Mouse (Mus musculus): ENCODE measurements around the gene Schip1. TPM values are rescaled to one million over a fixed set of nuclear protein-coding genes. Genes with fewer than 3 reads are reported as not detected.

Schip1 gene
- polyA plus RNA-seq, 1 experiment from 2014 or later, result 27.6 TPM

GRCm38 (mm10) chr3:68646387-68647130, 582.0 kb downstream of the Schip1 start:
- 84% methylated on average over 6 of the region's 6 CpGs for WGBS
- H3K9me3 ChIP-seq (ENCODE audit: control insufficient read depth, low read length), result no peaks in the 10 kb centered on the region
- no peak overlapping the region for H3K4me2 ChIP-seq (replicated peaks; ENCODE audit: low read depth)
- no peak overlapping the region for H3K9ac ChIP-seq (ENCODE audit: low read length)
- H3K4me3 ChIP-seq (ENCODE audit: low read depth, low read length), result no peak overlapping the region
- peak; percentile 66 for TF ChIP-seq CTCF (IDR thresholded peaks at IDR 0.05; ENCODE audit: low read depth)
- no peak for TF ChIP-seq EP300 (optimal IDR thresholded peaks at IDR 0.05)
- no peaks in the 10 kb centered on the region for H3K36me3 ChIP-seq (ENCODE audit: control insufficient read depth, insufficient read depth, low read length)
- H3K27ac ChIP-seq (replicated peaks), result no peak overlapping the region
- no peaks in the 10 kb centered on the region for H3K27me3 ChIP-seq (ENCODE audit: control insufficient read depth, insufficient read depth, low read length)
- no peak for ATAC-seq (ENCODE audit: low FRiP score, low TSS enrichment)
- no peak for DNase-seq (ENCODE audit: low spot score)
- H3K4me1 ChIP-seq (replicated peaks; ENCODE audit: control insufficient read depth, insufficient read depth), result no peaks in the 10 kb centered on the region

- no peak for TF ChIP-seq EP300 (optimal IDR thresholded peaks at IDR 0.05)
- TF ChIP-seq CTCF (IDR thresholded peaks at IDR 0.05; ENCODE audit: low read depth), result no peak
- 73% methylated on average over 3 of the region's 3 CpGs for WGBS
- Histone ChIP-seq H3K4me3 (ENCODE audit: low read depth, low read length) (no peak overlapping the region), H3K27me3 (ENCODE audit: control insufficient read depth, insufficient read depth, low read length) (no peaks in the 10 kb centered on the region), H3K27ac (replicated peaks) (no peak overlapping the region), H3K4me1 (replicated peaks; ENCODE audit: control insufficient read depth, insufficient read depth) (no peaks in the 10 kb centered on the region), H3K4me2 (replicated peaks; ENCODE audit: low read depth) (no peak overlapping the region), H3K36me3 (ENCODE audit: control insufficient read depth, insufficient read depth, low read length) (no peaks in the 10 kb centered on the region), H3K9ac (ENCODE audit: low read length) (no peak overlapping the region), H3K9me3 (ENCODE audit: control insufficient read depth, low read length) (no peaks in the 10 kb centered on the region)
- no peak for DNase-seq (ENCODE audit: low spot score)
- no peak for ATAC-seq (ENCODE audit: low FRiP score, low TSS enrichment)
Measured at GRCm38 (mm10) chr3:68647282-68647681, 582.7 kb downstream of the Schip1 start.

- Histone ChIP-seq H3K9ac (ENCODE audit: low read length) (no peak overlapping the region), H3K9me3 (ENCODE audit: control insufficient read depth, low read length) (no peaks in the 10 kb centered on the region), H3K36me3 (ENCODE audit: control insufficient read depth, insufficient read depth, low read length) (no peaks in the 10 kb centered on the region), H3K4me1 (replicated peaks; ENCODE audit: control insufficient read depth, insufficient read depth) (no peaks in the 10 kb centered on the region), H3K27ac (replicated peaks) (no peak overlapping the region), H3K4me2 (replicated peaks; ENCODE audit: low read depth) (no peak overlapping the region), H3K4me3 (ENCODE audit: low read depth, low read length) (no peak overlapping the region), H3K27me3 (ENCODE audit: control insufficient read depth, insufficient read depth, low read length) (no peaks in the 10 kb centered on the region)
- DNase-seq (ENCODE audit: low spot score) (no peak), ATAC-seq (ENCODE audit: low FRiP score, low TSS enrichment) (no peak)
- TF ChIP-seq EP300 (optimal IDR thresholded peaks at IDR 0.05), result no peak
- TF ChIP-seq CTCF (IDR thresholded peaks at IDR 0.05; ENCODE audit: low read depth), result no peak
- 88% methylated on average over 3 of the region's 3 CpGs for WGBS
Measured at GRCm38 (mm10) chr3:68650251-68650650, 585.6 kb downstream of the Schip1 start.

- Histone ChIP-seq H3K4me1 (replicated peaks; ENCODE audit: control insufficient read depth, insufficient read depth) (no peaks in the 10 kb centered on the region), H3K27ac (replicated peaks) (no peak overlapping the region), H3K9ac (ENCODE audit: low read length) (no peak overlapping the region), H3K27me3 (ENCODE audit: control insufficient read depth, insufficient read depth, low read length) (no peaks in the 10 kb centered on the region), H3K36me3 (ENCODE audit: control insufficient read depth, insufficient read depth, low read length) (no peaks in the 10 kb centered on the region), H3K4me3 (ENCODE audit: low read depth, low read length) (no peak overlapping the region), H3K9me3 (ENCODE audit: control insufficient read depth, low read length) (no peaks in the 10 kb centered on the region), H3K4me2 (replicated peaks; ENCODE audit: low read depth) (no peak overlapping the region)
- ATAC-seq (ENCODE audit: low FRiP score, low TSS enrichment) (no peak), DNase-seq (ENCODE audit: low spot score) (no peak)
- no peak for TF ChIP-seq EP300 (optimal IDR thresholded peaks at IDR 0.05)
- no peak for TF ChIP-seq CTCF (IDR thresholded peaks at IDR 0.05; ENCODE audit: low read depth)
- 75% methylated on average over 4 of the region's 4 CpGs for WGBS
Measured at GRCm38 (mm10) chr3:68656607-68657352, 592.2 kb downstream of the Schip1 start.

- H3K27ac ChIP-seq (replicated peaks), result no peak overlapping the region
- ATAC-seq (ENCODE audit: low FRiP score, low TSS enrichment), result no peak
- H3K9ac ChIP-seq (ENCODE audit: low read length), result no peak overlapping the region
- H3K27me3 ChIP-seq (ENCODE audit: control insufficient read depth, insufficient read depth, low read length), result no peaks in the 10 kb centered on the region
- no peaks in the 10 kb centered on the region for H3K36me3 ChIP-seq (ENCODE audit: control insufficient read depth, insufficient read depth, low read length)
- no peak overlapping the region for H3K4me3 ChIP-seq (ENCODE audit: low read depth, low read length)
- H3K9me3 ChIP-seq (ENCODE audit: control insufficient read depth, low read length), result no peaks in the 10 kb centered on the region
- WGBS, result 23% methylated on average over 9 of the region's 9 CpGs
- TF ChIP-seq EP300 (optimal IDR thresholded peaks at IDR 0.05) (no peak), CTCF (IDR thresholded peaks at IDR 0.05; ENCODE audit: low read depth) (no peak)
- DNase-seq (ENCODE audit: low spot score), result no peak
- no peaks in the 10 kb centered on the region for H3K4me1 ChIP-seq (replicated peaks; ENCODE audit: control insufficient read depth, insufficient read depth)
- H3K4me2 ChIP-seq (replicated peaks; ENCODE audit: low read depth), result no peak overlapping the region
Measured at GRCm38 (mm10) chr3:68657589-68658245, 593.1 kb downstream of the Schip1 start.

All from stomach, postnatal 0 days (tissue).